Mouse (Mus musculus) forebrain, embryonic 11.5 days (tissue): Measurements from ENCODE around the gene Dlgap4. TPM values are rescaled to one million over a fixed set of nuclear protein-coding genes. Genes with fewer than 3 reads are reported as not detected.

Experiments
- ATAC-seq: fragments of 200-750 bp; cut with Nextera tagmentation; replicated peaks from 2 replicates; pipeline ENCODE4 v1.8.0; 2017; ENCODE audit warnings: moderate TSS enrichment; ENCODE audit not compliant: low FRiP score
- DNase-seq: peaks from one replicate; pipeline ENCODE4 v3.0.0-alpha.2; 2017; ENCODE audit warnings: low spot score
- H3K27ac ChIP-seq: fragments of 300-500 bp; sonication (generic); 2 replicates; pipeline ENCODE4 v1.5.1; 2014; ENCODE audit warnings: low read depth, low read length
- H3K27me3 ChIP-seq: fragments of 300-500 bp; sonication (generic); 2 replicates; pipeline ENCODE4 v1.6.1; 2014; ENCODE audit warnings: mild to moderate bottlenecking, low read length, mixed read lengths; ENCODE audit not compliant: control insufficient read depth, insufficient read depth
- H3K36me3 ChIP-seq: fragments of 300-500 bp; sonication (generic); 2 replicates; pipeline ENCODE4 v1.6.1; 2014; ENCODE audit warnings: mild to moderate bottlenecking, low read length, moderate library complexity, mixed read lengths; ENCODE audit not compliant: control insufficient read depth, insufficient read depth
- H3K4me1 ChIP-seq: fragments of 300-500 bp; sonication (generic); replicated peaks from 2 replicates; pipeline ENCODE4 v1.6.1; 2014; ENCODE audit warnings: low read length, mixed read lengths; ENCODE audit not compliant: control insufficient read depth, insufficient read depth
- H3K4me2 ChIP-seq: fragments of 300-500 bp; sonication (generic); 2 replicates; pipeline ENCODE4 v1.6.1; 2014; ENCODE audit warnings: low read depth, mild to moderate bottlenecking, low read length, moderate library complexity, mixed read lengths; ENCODE audit not compliant: severe bottlenecking
- H3K4me3 ChIP-seq: fragments of 300-500 bp; sonication (generic); 2 replicates; pipeline ENCODE4 v1.5.1; 2014; ENCODE audit warnings: low read depth, low read length
- H3K9ac ChIP-seq: fragments of 300-500 bp; sonication (generic); 2 replicates; pipeline ENCODE4 v1.6.1; 2014; ENCODE audit warnings: low read length
- H3K9me3 ChIP-seq: fragments of 300-500 bp; sonication (generic); 2 replicates; pipeline ENCODE4 v1.6.1; 2016; ENCODE audit warnings: low read length, mixed read lengths; ENCODE audit not compliant: control insufficient read depth
- WGBS: fragments of 180-500 bp; shearing (Covaris S2); extraction: QIAGEN DNeasy Blood & Tissue Kit; methylation state at CpG from one replicate; pipeline ENCODE4 v1.1.7; 2014; 5-methylcytosine and 5-hydroxymethylcytosine counted together
- polyA plus RNA-seq: library from polyadenylated mRNA; unstranded; fragments of >200 nt; fragmentation: Nextera tagmentation; extraction: Ambion mirVana; gene quantifications from 2 replicates; pipeline ENCODE4 v1.2.1, GENCODE M21; 2014

Gene Dlgap4
- polyA plus RNA-seq, 1 experiment from 2014 or later, result 140 TPM

DNA sequence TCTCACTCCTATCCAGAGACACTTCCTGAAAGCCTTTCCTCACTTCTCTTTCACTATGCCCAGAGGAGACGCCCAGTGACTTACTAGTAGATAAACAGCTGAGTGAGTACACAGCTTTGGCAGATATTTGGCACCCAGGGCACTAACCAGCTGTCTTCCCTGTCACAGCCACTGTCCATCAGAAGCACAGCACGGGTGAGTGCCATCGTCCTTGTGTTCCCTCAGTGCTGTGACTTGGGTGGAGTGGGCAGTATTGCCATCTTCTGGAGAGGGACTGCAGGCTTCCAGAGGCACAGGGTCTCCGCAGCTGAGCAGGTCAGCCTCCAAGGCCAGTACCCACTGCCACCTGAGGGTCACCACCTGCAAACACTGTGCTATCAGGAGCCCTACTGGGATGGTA is 73.2 kb downstream of the Dlgap4 start:
- peaks cover 8% of the 10 kb centered on the region; the same call in 1 of the 2 replicates for H3K4me1 ChIP-seq
- H3K36me3 ChIP-seq, result no peaks in the 10 kb centered on the region
- WGBS, result 84% methylated on average over 4 of the region's 4 CpGs
- no peaks in the 10 kb centered on the region for H3K27me3 ChIP-seq
- no peak for DNase-seq
- no peaks in the 10 kb centered on the region for H3K9me3 ChIP-seq
- no peak overlapping the region for H3K4me2 ChIP-seq
- no peak overlapping the region for H3K27ac ChIP-seq
- H3K9ac ChIP-seq, result no peak overlapping the region
- no peak for ATAC-seq
- no peak overlapping the region for H3K4me3 ChIP-seq

DNA sequence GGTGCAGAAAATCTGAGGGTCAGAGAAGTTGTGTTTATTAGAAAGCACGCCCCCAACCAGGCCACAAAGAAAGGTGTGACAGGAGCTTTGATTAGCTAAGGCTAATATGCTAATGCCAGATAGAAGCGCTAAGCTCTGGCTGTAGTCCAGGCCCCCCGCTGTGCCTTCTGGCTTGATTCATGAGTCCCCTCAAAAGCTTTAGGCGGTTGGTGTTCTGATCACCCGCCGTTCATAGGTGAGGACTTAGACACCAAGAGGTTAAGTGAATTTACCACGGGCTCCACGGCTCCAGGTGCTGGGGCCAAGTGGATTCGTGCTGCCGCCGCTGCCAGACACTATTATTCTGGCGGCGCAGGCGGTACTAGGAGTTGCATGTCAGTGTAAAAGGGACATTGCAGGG is 75.1 kb downstream of the Dlgap4 start:
- H3K4me3 ChIP-seq, result no peak overlapping the region
- peaks cover 10% of the 10 kb centered on the region; the same call in 1 of the 2 replicates for H3K4me1 ChIP-seq
- H3K4me2 ChIP-seq, result 0 out of 2 replicates have a peak overlapping the region, but pooled peaks have one; percentile 22
- no peaks in the 10 kb centered on the region for H3K36me3 ChIP-seq
- H3K27ac ChIP-seq, result no peak overlapping the region
- H3K9ac ChIP-seq, result no peak overlapping the region
- ATAC-seq, result no peak
- WGBS, result 4% methylated on average over 14 of the region's 14 CpGs
- no peaks in the 10 kb centered on the region for H3K9me3 ChIP-seq
- no peaks in the 10 kb centered on the region for H3K27me3 ChIP-seq
- DNase-seq, result peak; percentile 68

DNA sequence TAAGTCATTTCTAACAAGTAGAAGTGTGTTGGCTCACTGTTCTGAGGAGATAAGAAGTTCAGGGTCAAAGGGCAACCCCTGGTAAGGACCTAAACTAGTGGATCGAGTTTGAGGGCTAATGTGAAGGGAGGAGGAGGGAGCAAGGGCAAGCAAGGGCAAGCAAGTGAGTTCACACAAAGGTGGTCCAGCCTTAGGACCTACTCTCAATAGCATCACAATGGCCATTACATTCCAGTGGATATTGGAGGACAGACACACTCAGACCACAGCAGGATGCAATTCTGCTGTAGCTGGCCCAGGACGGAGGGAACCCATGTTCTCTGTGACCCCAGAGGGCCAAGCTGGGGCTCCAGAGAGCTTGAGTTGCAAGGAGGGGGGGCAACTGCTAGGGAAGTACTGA is 77.3 kb downstream of the Dlgap4 start:
- H3K4me2 ChIP-seq, result no peak overlapping the region
- no peak overlapping the region for H3K9ac ChIP-seq
- WGBS, result 31% methylated on average over 2 of the region's 2 CpGs
- H3K27ac ChIP-seq, result no peak overlapping the region
- no peaks in the 10 kb centered on the region for H3K27me3 ChIP-seq
- H3K36me3 ChIP-seq, result no peaks in the 10 kb centered on the region
- no peaks in the 10 kb centered on the region for H3K9me3 ChIP-seq
- ATAC-seq (no peak), DNase-seq (no peak)
- no peak overlapping the region for H3K4me3 ChIP-seq
- peaks cover 10% of the 10 kb centered on the region; the same call in 1 of the 2 replicates for H3K4me1 ChIP-seq

DNA sequence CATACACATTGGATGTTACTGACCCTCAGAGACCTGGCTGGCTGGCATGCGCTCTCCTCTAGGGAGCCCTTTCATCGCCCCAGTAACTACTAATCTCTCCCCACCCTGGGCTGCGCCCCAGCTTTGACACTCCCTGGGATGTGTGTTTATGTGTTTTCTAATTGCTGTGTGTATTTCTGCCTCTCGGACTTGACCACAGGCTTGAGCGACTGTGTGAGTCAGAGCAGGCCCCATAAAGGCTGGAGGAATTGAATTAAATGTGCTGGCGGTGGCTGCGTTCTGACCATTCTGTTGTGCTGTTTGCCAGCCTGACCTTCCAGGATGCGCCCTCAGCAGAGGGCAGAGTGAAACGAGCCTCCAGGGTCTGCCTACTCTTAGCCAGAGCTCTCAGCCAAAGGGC is 78.2 kb downstream of the Dlgap4 start:
- no peak overlapping the region for H3K4me2 ChIP-seq
- no peak for ATAC-seq
- H3K36me3 ChIP-seq, result no peaks in the 10 kb centered on the region
- no peak overlapping the region for H3K9ac ChIP-seq
- no peaks in the 10 kb centered on the region for H3K9me3 ChIP-seq
- no peak overlapping the region for H3K27ac ChIP-seq
- peaks cover 10% of the 10 kb centered on the region; the same call in 1 of the 2 replicates for H3K4me1 ChIP-seq
- 62% methylated on average over 9 of the region's 9 CpGs for WGBS
- H3K27me3 ChIP-seq, result no peaks in the 10 kb centered on the region
- no peak overlapping the region for H3K4me3 ChIP-seq
- DNase-seq, result no peak

DNA sequence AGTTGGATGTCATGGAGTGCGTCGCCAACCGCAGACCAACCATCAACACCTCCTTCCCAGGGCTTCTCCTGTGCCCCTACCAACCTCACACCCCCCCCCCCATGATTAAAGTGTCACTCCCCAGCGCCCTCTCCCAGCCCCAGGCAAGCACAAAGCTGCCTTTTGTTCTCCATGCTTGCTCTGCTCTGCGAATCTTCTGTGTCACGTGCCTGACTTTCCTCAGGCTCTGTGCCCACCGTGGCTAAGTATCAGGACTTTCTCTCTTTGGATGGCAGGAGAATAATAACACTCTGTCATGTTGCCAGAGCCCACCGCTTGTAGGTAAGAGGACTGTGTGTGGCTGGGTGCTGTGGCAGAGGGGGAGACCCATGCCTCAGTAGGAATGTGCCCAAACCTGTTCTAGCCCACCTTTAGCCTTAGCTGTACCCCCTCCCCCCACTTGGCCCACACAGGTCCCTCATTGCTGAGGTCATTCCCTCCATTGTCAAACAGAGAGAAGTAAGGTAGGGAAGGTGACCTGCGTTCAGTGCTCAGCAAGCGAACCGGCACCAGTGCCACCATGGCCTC is 79.8 kb downstream of the Dlgap4 start:
- H3K4me1 ChIP-seq, result peaks cover 11% of the 10 kb centered on the region; the same call in 1 of the 2 replicates
- H3K9me3 ChIP-seq, result no peaks in the 10 kb centered on the region
- H3K27ac ChIP-seq, result no peak overlapping the region
- WGBS, result 60% methylated on average over 11 of the region's 11 CpGs
- ATAC-seq (no peak), DNase-seq (no peak)
- H3K36me3 ChIP-seq, result no peaks in the 10 kb centered on the region
- no peaks in the 10 kb centered on the region for H3K27me3 ChIP-seq
- no peak overlapping the region for H3K4me3 ChIP-seq
- H3K9ac ChIP-seq, result no peak overlapping the region
- no peak overlapping the region for H3K4me2 ChIP-seq

DNA sequence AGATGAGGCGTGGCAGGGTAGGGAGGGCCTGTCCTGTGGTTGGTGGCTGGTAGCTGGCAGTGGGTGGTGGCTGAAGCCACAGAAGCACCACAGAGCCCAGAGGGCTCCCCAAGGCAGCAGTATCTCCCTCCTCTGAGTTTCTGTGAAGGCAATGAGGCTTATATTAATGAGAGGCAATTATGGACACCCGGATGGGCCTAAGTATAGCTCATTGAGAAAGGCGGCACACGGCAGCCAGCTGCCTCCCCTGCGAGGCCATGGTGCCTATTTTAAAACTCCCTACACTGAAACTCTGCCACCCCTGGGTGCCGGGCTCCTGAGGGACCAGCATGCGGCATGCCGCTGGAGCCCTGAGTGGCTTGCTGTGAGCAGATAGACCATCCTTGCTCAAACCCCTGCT is 83.8 kb downstream of the Dlgap4 start:
- H3K4me3 ChIP-seq, result no peak overlapping the region
- DNase-seq (no peak), ATAC-seq (no peak)
- no peaks in the 10 kb centered on the region for H3K36me3 ChIP-seq
- 0 out of 2 replicates have a peak, but pooled peaks cover 4% of the 10 kb centered on the region for H3K4me1 ChIP-seq
- H3K9me3 ChIP-seq, result no peaks in the 10 kb centered on the region
- H3K4me2 ChIP-seq, result no peak overlapping the region
- H3K27ac ChIP-seq, result no peak overlapping the region
- no peak overlapping the region for H3K9ac ChIP-seq
- no peaks in the 10 kb centered on the region for H3K27me3 ChIP-seq
- WGBS, result 79% methylated on average over 8 of the region's 8 CpGs

GRCm38 (mm10) chr2:156698168-156698567 is 84.7 kb downstream of the Dlgap4 start:
- Histone ChIP-seq H3K9ac (no peak overlapping the region), H3K4me1 (0 out of 2 replicates have a peak, but pooled peaks cover 2% of the 10 kb centered on the region), H3K9me3 (no peaks in the 10 kb centered on the region), H3K4me2 (no peak overlapping the region), H3K4me3 (no peak overlapping the region), H3K27ac (no peak overlapping the region), H3K36me3 (no peaks in the 10 kb centered on the region), H3K27me3 (no peaks in the 10 kb centered on the region)
- no peak for ATAC-seq
- DNase-seq, result no peak
- 74% methylated on average over 9 of the region's 9 CpGs for WGBS

GRCm38 (mm10) chr2:156705473-156705872 is 92.0 kb downstream of the Dlgap4 start:
- 20% methylated on average over 6 of the region's 6 CpGs for WGBS
- Histone ChIP-seq H3K4me1 (0 out of 2 replicates have a peak, but pooled peaks cover 2% of the 10 kb centered on the region), H3K4me2 (no peak overlapping the region), H3K4me3 (no peak overlapping the region), H3K27me3 (no peaks in the 10 kb centered on the region), H3K27ac (no peak overlapping the region), H3K9me3 (no peaks in the 10 kb centered on the region), H3K36me3 (no peaks in the 10 kb centered on the region), H3K9ac (no peak overlapping the region)
- peak; percentile 51; the same call in 1 of the 2 replicates for ATAC-seq
- peak; percentile 92 for DNase-seq

GRCm38 (mm10) chr2:156716683-156717082 is 103.2 kb downstream of the Dlgap4 start:
- DNase-seq (no peak), ATAC-seq (no peak)
- H3K9ac ChIP-seq, result no peak overlapping the region
- H3K4me1 ChIP-seq, result peaks cover 9% of the 10 kb centered on the region; the same call in 1 of the 2 replicates
- H3K9me3 ChIP-seq, result no peaks in the 10 kb centered on the region
- WGBS, result 82% methylated on average over 6 of the region's 6 CpGs
- H3K36me3 ChIP-seq, result no peaks in the 10 kb centered on the region
- H3K4me3 ChIP-seq, result no peak overlapping the region
- H3K27ac ChIP-seq, result no peak overlapping the region
- no peaks in the 10 kb centered on the region for H3K27me3 ChIP-seq
- no peak overlapping the region for H3K4me2 ChIP-seq
